Mouse (Mus musculus): ENCODE data around the gene Mapk8ip1. TPM values are rescaled to one million over a fixed set of nuclear protein-coding genes. Genes with fewer than 3 reads are reported as not detected.

The Mapk8ip1 gene
- polyA plus RNA-seq, 1 experiment from 2014 or later, result 64.3 TPM

DNA sequence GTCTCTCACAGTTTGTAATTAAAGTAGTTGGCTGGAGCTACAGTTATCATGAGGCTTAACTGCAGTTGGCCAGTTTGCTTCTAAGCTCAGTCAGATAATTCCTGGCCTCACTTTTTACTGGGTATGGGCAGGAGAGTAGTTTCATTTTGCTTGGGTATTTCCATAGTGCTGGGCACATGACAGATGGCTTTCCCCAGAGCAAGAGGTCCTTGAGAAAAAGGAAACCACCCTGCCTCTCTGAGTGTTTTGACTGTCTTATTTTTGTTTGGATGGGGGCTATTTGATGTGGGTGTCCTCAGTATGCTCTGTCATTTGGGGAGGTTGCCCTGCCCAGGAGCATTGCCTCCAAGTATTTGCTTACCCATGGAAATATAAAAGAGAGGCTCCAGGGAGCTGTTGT, 58.6 kb downstream of the Mapk8ip1 start:
- no peaks in the 10 kb centered on the region for H3K27me3 ChIP-seq (ENCODE audit: control insufficient read depth, insufficient read depth, low read length)
- no peak overlapping the region for H3K9ac ChIP-seq (replicated peaks; ENCODE audit: low read depth, low read length)
- H3K4me1 ChIP-seq (ENCODE audit: control insufficient read depth, insufficient read depth, low read length), result no peaks in the 10 kb centered on the region
- no peak overlapping the region for H3K4me2 ChIP-seq (ENCODE audit: low read depth, low read length)
- peaks cover 21% of the 10 kb centered on the region; the same call in 1 of the 2 replicates for H3K36me3 ChIP-seq (ENCODE audit: control insufficient read depth, insufficient read depth, low read length)
- no peak overlapping the region for H3K27ac ChIP-seq (ENCODE audit: low read depth, low read length)
- ATAC-seq (ENCODE audit: low read depth), result no peak
- H3K4me3 ChIP-seq (ENCODE audit: low read depth, low read length), result no peak overlapping the region
- H3K9me3 ChIP-seq (ENCODE audit: control insufficient read depth, low read length), result no peaks in the 10 kb centered on the region

Small RNAs within 50 kb of the gene (microRNA-seq; reads per million reads assigned to microRNA genes)
- 1.1 reads per million for gene Mir7000

Other genes starting within 250 kb of the Mapk8ip1 start
- gene Pex16, start 26.6 kb downstream of the Mapk8ip1 start, polyA plus RNA-seq (2014; fragmentation: Nextera tagmentation; extraction: Ambion mirVana), result 32.4 and 37.0 TPM in 2 replicates
- gene Large2, start 26.4 kb downstream of the Mapk8ip1 start, polyA plus RNA-seq (2014; fragmentation: Nextera tagmentation; extraction: Ambion mirVana), result 0.97 and 2.2 TPM in 2 replicates
- gene 1700029I15Rik, start 18.7 kb downstream of the Mapk8ip1 start, polyA plus RNA-seq (2014; fragmentation: Nextera tagmentation; extraction: Ambion mirVana), result 3.9 and 4.2 TPM in 2 replicates
- 41.7 and 43.5 TPM in 2 replicates for gene Cry2, start 32.8 kb upstream of the Mapk8ip1 start, polyA plus RNA-seq (2014; fragmentation: Nextera tagmentation; extraction: Ambion mirVana)
- gene Slc35c1, start 59.3 kb upstream of the Mapk8ip1 start, polyA plus RNA-seq (2014; fragmentation: Nextera tagmentation; extraction: Ambion mirVana), result 15.5 and 16.4 TPM in 2 replicates
- gene Chst1, start 198.4 kb upstream of the Mapk8ip1 start, polyA plus RNA-seq (2014; fragmentation: Nextera tagmentation; extraction: Ambion mirVana), result 16.1 and 20.2 TPM in 2 replicates

Measured in neural tube, embryonic 14.5 days (tissue).